Mouse (Mus musculus): ENCODE measurements around the gene Zbtb12.

DNA sequence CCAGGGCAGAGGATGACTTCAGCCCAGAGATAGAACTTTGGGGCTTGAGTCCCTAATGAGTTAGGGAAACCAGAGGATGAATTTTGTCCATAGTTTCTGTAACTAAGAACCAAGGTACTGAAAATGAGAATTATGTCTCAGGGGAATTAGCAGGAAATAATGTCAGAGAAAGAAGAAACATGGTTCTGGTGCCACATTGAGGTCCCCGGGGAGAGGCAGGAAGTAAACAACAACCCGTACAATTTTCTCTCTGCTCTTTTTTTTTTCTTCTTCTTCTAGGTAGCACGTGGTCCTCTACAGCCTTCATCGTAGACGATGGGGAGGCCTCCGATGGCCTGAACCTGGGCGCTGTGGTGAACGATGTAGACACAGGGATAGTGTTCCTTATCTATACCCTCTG is 53.0 kb downstream of the Zbtb12 start:
- TF ChIP-seq GATA1 (IDR thresholded peaks at IDR 0.05; ENCODE audit: borderline replicate concordance, low read length) (no peak), FLI1 (IDR thresholded peaks at IDR 0.05; ENCODE audit: low read length) (no peak)
